Mouse (Mus musculus) bone marrow macrophage, adult 2 months (primary cell): ENCODE data around the gene Abcc4.

Experiments used
- CTCF ChIP-seq: IDR thresholded peaks from 2 replicates; pipeline ENCODE4 v1.5.1; 2012; ENCODE audit warnings: low read depth, mild to moderate bottlenecking, low read length, moderate library complexity
- POLR2A ChIP-seq: IDR thresholded peaks from 2 replicates; pipeline ENCODE4 v1.6.1; 2012; ENCODE audit warnings: mild to moderate bottlenecking, low read depth, low read length, borderline replicate concordance

DNA sequence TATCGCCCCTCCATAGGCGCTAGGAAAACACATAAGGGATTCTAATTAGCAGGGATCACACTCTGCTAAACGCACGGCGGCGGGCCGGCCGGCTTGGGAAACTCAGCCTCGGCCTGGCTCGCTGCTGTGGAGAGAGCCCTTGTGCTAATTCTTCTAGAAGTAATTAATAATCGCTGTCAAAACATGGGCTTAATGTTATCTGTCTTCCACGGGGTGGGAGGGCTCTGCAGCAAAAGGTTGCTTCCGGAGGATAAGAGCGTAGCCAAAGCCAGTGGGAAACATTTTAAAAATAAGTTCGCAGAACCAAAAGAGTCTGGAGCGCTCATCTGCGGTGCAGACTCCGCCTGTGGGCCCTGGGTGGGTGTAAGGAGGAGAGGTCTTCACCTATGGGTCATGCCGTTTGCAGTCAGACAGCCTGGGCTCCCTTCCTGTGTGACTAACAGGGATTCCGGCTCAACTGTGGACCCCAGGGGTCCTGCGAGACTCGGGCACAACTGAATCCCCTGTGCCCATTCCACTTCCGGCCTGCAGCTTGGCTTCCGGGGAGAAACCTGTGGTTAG is 154.2 kb downstream of the Abcc4 start:
- TF ChIP-seq POLR2A (no peak), CTCF (no peak)
